Mouse (Mus musculus) heart, embryonic 12.5 days (tissue): ENCODE measurements around the gene Angptl3. TPM values are rescaled to one million over a fixed set of nuclear protein-coding genes. Genes with fewer than 3 reads are reported as not detected.

Source experiments
- ATAC-seq: fragments of 200-750 bp; cut with Nextera tagmentation; 2 replicates; pipeline ENCODE4 v1.8.0; 2017; ENCODE audit warnings: moderate TSS enrichment, moderate library complexity; ENCODE audit not compliant: insufficient number of reproducible peaks, low FRiP score
- H3K27ac ChIP-seq: fragments of 300-500 bp; sonication (generic); 2 replicates; pipeline ENCODE4 v1.5.1; 2016; ENCODE audit warnings: mild to moderate bottlenecking, moderate library complexity; ENCODE audit not compliant: poor library complexity, severe bottlenecking
- H3K27me3 ChIP-seq: fragments of 300-500 bp; sonication (generic); replicated peaks from 2 replicates; pipeline ENCODE4 v1.6.1; 2016; ENCODE audit warnings: mild to moderate bottlenecking, moderate library complexity
- H3K36me3 ChIP-seq: fragments of 300-500 bp; sonication (generic); 2 replicates; pipeline ENCODE4 v1.6.1; 2016; ENCODE audit warnings: mild to moderate bottlenecking, moderate library complexity
- H3K4me1 ChIP-seq: fragments of 300-500 bp; sonication (generic); replicated peaks from 2 replicates; pipeline ENCODE4 v1.6.1; 2016; ENCODE audit warnings: mild to moderate bottlenecking
- H3K4me2 ChIP-seq: fragments of 300-500 bp; sonication (generic); 2 replicates; pipeline ENCODE4 v1.6.1; 2016; ENCODE audit warnings: mild to moderate bottlenecking, moderate library complexity
- H3K4me3 ChIP-seq: fragments of 300-500 bp; sonication (generic); 2 replicates; pipeline ENCODE4 v1.5.1; 2016; ENCODE audit warnings: mild to moderate bottlenecking
- H3K9ac ChIP-seq: fragments of 300-500 bp; sonication (generic); 2 replicates; pipeline ENCODE4 v1.6.1; 2016; ENCODE audit warnings: mild to moderate bottlenecking, moderate library complexity
- H3K9me3 ChIP-seq: fragments of 300-500 bp; sonication (generic); replicated peaks from 2 replicates; pipeline ENCODE4 v1.6.1; 2016; ENCODE audit warnings: mild to moderate bottlenecking, moderate library complexity
- WGBS: fragments of 180-500 bp; shearing (Covaris S2); methylation state at CpG from one replicate; pipeline ENCODE4 v1.1.7; 2016; 5-methylcytosine and 5-hydroxymethylcytosine counted together
- polyA plus RNA-seq: library from polyadenylated mRNA; unstranded; fragments of >200 nt; fragmentation: Nextera tagmentation; extraction: Ambion mirVana; gene quantifications from 2 replicates; pipeline ENCODE4 v1.2.1, GENCODE M21; 2016

The Angptl3 gene
- polyA plus RNA-seq, 1 experiment from 2014 or later: 1.1 TPM

DNA sequence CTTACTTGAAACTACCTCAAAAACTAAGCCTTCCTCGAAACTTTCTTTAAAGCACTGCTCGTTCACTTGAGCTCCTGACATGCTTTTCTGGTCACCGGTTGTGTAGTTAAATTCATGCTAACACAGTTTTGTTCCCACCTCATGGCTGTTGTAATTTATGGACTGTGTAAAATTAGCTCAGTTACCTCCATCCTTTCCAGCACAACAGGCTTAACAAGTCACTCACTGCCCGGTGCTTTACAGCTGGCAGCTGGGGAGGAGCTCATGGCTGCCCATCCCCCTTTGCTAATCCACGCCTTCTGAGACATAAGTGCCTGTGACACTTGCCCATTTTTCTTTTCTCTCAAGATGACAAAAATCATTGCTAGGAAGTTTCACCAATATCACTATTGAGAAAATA lies 33.8 kb downstream of the Angptl3 start:
- Histone ChIP-seq H3K27ac (no peak overlapping the region), H3K27me3 (no peaks in the 10 kb centered on the region), H3K4me3 (no peak overlapping the region), H3K36me3 (peaks cover 31% of the 10 kb centered on the region), H3K9me3 (no peaks in the 10 kb centered on the region), H3K4me1 (no peaks in the 10 kb centered on the region), H3K9ac (no peak overlapping the region), H3K4me2 (no peak overlapping the region)
- WGBS: 64% methylated on average over 5 of the region's 5 CpGs
- no peak for ATAC-seq

DNA sequence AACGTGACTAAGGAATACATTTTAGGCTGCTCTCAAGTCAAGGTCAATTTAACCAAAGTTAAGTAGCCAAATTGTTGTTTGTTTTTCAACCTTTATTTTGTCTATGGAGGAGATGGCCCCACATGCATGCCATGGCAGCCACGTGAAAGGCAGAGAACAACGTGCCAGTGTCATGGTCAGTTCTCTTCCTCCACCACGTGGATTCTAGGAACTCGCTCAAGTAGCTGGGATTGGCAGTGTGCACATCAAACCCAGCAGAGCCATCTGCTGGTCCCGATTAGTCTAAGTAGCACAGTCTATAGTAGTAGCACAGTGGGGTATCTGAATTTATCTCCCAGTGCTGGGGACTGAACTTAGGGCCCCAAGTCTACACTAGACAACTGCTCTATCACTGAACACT lies 38.1 kb downstream of the Angptl3 start:
- Histone ChIP-seq H3K9me3 (no peaks in the 10 kb centered on the region), H3K36me3 (peaks cover 55% of the 10 kb centered on the region), H3K27me3 (no peaks in the 10 kb centered on the region), H3K27ac (no peak overlapping the region), H3K9ac (no peak overlapping the region), H3K4me1 (no peaks in the 10 kb centered on the region), H3K4me2 (no peak overlapping the region), H3K4me3 (no peak overlapping the region)
- 79% methylated on average over 6 of the region's 6 CpGs for WGBS
- ATAC-seq: no peak

DNA sequence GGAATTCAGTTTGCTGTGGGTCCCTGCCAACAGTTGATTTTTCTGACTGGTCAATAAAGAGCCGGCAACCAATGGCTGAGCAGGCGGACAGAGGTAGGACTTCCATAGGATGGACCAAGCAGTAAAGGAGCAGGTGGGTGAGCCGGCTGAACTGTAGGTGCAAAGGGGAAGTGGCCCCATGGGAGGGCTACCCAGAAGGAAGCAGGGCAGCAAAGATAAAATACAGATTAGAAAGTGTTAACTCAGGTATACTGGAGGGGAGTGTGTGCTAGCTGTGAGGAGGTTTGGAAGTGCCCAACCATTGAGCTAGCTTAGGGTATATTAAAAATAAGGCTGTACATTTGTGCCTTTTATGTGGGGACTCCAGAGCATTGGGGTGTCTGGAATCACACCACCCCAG lies 47.3 kb downstream of the Angptl3 start:
- H3K27me3 ChIP-seq: no peaks in the 10 kb centered on the region
- 84% methylated on average over 3 of the region's 3 CpGs for WGBS
- no peak for ATAC-seq

DNA sequence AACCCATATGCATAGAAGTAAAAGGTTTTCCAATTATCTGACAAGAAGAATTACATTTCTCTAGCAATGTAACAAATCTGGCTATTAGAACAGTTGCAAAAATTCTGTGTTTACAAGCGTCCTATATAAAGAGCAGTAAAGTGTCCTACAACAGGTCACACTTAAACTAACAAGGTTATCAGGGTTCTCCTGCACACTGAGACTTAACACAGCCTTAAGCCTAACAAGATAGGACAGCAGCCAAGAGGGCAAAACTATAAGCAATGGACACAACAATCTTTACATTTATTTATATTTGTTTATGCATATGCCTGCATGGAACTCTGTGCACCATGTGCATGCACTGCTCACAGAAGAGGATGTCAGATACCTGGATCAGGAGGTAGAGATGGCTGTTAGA lies 50.4 kb downstream of the Angptl3 start:
- Histone ChIP-seq H3K9ac (no peak overlapping the region), H3K4me2 (no peak overlapping the region), H3K9me3 (no peaks in the 10 kb centered on the region), H3K4me3 (no peak overlapping the region), H3K4me1 (no peaks in the 10 kb centered on the region), H3K27me3 (no peaks in the 10 kb centered on the region), H3K27ac (no peak overlapping the region), H3K36me3 (peaks cover 29% of the 10 kb centered on the region)
- 53% methylated on average over 1 of the region's 1 CpGs for WGBS
- no peak for ATAC-seq

More for the DNA sequence above, 47.3 kb downstream of the Angptl3 start:
- no peak overlapping the region for H3K27ac ChIP-seq
- H3K4me3 ChIP-seq: no peak overlapping the region
- no peak overlapping the region for H3K9ac ChIP-seq
- no peaks in the 10 kb centered on the region for H3K4me1 ChIP-seq
- H3K4me2 ChIP-seq: no peak overlapping the region
- no peaks in the 10 kb centered on the region for H3K9me3 ChIP-seq
- peaks cover 43% of the 10 kb centered on the region for H3K36me3 ChIP-seq

DNA sequence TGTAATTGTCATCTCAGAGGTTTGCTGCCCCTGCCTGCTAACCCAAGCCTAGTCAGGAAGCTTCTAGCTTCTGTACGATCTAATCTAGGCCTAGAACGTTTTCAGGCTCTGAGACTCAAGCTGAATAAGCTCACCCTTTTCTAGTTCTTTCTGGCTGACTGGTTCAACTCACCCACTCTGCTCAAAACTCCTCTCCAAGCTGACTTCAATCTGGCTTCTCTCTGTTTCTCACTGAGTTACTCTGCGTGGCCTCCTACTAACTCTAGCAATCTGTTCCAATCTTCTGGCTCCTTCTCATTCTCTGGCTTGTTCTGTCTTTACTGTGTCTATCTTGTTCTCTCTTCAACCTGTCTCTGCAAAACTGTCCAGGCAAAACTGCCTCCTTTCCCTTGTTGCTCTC lies 53.1 kb downstream of the Angptl3 start:
- Histone ChIP-seq H3K9ac (no peak overlapping the region), H3K27ac (no peak overlapping the region), H3K36me3 (peaks cover 32% of the 10 kb centered on the region), H3K9me3 (no peaks in the 10 kb centered on the region), H3K4me3 (no peak overlapping the region), H3K4me1 (no peaks in the 10 kb centered on the region), H3K4me2 (no peak overlapping the region), H3K27me3 (no peaks in the 10 kb centered on the region)
- ATAC-seq: no peak
- 78% methylated on average over 3 of the region's 3 CpGs for WGBS

DNA sequence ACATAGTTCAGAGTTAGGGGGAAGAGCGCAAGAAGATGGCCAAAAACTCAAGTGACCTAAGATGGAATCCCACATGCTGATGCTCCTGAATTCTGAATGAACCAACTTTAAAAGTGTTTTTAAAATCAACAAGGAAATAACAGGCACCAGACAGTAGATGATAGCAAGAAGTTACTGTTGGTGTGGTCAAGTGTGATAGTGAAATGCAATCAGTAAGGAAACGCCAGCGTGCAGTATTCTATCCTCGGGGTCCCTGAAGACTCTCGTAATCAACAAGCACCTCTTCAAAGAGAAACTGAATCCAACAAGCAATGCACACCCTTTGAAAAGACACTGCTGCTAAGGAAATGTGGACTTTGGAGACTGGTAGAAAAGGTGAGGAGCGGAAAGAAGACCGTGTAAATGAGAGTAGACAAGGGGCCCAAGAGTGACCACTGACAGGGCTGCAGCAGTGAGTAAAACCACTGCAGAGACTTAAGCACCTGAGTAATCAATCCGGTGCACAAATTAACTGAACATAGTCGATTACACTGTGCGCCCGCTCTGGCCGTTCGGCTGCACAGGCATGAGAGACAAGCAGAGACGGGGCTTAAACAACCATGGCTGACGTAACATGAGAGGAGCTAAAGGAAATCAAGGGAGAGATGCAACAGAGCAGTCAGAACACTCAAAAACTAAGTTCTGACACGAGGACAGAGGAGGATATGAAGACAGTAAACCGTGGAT lies 57.2 kb downstream of the Angptl3 start:
- Histone ChIP-seq H3K4me2 (no peak overlapping the region), H3K36me3 (peaks cover 29% of the 10 kb centered on the region), H3K27me3 (no peaks in the 10 kb centered on the region), H3K4me3 (no peak overlapping the region), H3K9me3 (no peaks in the 10 kb centered on the region), H3K9ac (no peak overlapping the region), H3K27ac (no peak overlapping the region), H3K4me1 (peaks cover 6% of the 10 kb centered on the region)
- 86% methylated on average over 17 of the region's 17 CpGs for WGBS
- no peak for ATAC-seq

DNA sequence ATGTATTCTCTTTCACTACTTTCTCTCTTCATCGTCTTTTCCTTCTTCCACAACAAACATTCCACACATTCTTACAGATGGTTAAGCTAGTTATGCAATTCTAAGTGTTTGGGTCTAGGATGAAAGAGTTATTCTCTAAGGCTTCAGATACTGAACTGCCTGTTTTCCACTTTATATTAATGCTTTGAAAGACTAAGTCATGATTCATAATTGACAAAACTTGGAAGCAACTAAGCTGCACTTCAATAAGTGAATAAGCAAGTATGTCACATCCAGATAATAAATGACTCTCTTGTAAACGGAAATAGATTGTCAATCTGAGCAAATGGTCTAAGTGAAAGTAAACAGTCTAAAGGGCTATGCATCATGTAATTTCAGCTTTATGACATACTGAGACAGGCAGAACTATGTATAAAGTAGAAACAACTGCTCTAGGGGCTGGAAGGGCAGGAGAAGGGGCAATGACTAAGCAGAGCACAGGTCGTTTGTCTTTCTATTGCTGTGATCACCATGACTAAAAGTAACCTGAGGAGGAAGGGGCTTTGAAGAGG lies 60.5 kb downstream of the Angptl3 start:
- Histone ChIP-seq H3K4me1 (peaks cover 12% of the 10 kb centered on the region), H3K36me3 (peaks cover 21% of the 10 kb centered on the region), H3K27me3 (no peaks in the 10 kb centered on the region), H3K9ac (no peak overlapping the region), H3K27ac (no peak overlapping the region), H3K4me2 (no peak overlapping the region), H3K9me3 (no peaks in the 10 kb centered on the region), H3K4me3 (no peak overlapping the region)
- no peak for ATAC-seq
- 49% methylated on average over 3 of the region's 3 CpGs for WGBS

DNA sequence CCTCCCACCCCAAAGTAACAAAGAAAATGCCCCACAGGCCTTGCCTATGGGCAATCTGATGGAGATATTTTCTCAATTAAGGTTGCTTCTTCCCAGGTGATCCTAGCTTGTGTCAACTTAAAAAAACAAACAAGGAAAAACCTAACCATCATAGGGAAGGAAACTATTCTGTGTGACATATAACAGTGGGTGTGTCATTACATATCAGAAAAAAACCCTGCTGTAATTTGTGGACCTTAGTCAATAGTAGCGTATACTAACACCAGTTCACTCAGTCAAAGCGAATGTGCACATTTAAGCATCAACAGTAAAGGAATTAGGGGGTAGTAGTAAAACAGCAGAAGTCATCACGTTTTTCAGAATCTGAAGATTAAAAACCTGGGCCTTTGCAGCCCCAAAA lies 61.0 kb downstream of the Angptl3 start:
- no peaks in the 10 kb centered on the region for H3K9me3 ChIP-seq
- no peak overlapping the region for H3K9ac ChIP-seq
- no peak overlapping the region for H3K4me3 ChIP-seq
- WGBS: 85% methylated on average over 3 of the region's 3 CpGs
- H3K4me2 ChIP-seq: no peak overlapping the region
- peaks cover 16% of the 10 kb centered on the region for H3K36me3 ChIP-seq
- ATAC-seq: no peak
- H3K4me1 ChIP-seq: peaks cover 12% of the 10 kb centered on the region
- H3K27me3 ChIP-seq: no peaks in the 10 kb centered on the region
- no peak overlapping the region for H3K27ac ChIP-seq

Other genes with a start within 250 kb of the Angptl3 start
- 0.42 and 0.49 TPM in 2 replicates for gene Kank4, start 213.4 kb upstream of the Angptl3 start, polyA plus RNA-seq
- gene I0C0044D17Rik, start 207.1 kb upstream of the Angptl3 start, polyA plus RNA-seq: not detected in 2 replicates
- 56.0 and 65.6 TPM in 2 replicates for gene Usp1, start 107.1 kb upstream of the Angptl3 start, polyA plus RNA-seq
- gene Dock7, start 90.0 kb downstream of the Angptl3 start, polyA plus RNA-seq: 43.4 and 45.4 TPM in 2 replicates
- 12.8 and 13.1 TPM in 2 replicates for gene Atg4c, start 163.0 kb downstream of the Angptl3 start, polyA plus RNA-seq